Mouse (Mus musculus): ENCODE results near the gene Cep89. TPM values are rescaled to one million over a fixed set of nuclear protein-coding genes. Genes with fewer than 3 reads are reported as not detected.

Gene Cep89
- total RNA-seq, 2 experiments from 2014 or later: 16.0 to 18.4 TPM

- intact Hi-C loops (cut with DNase I): no loop called here
Measured at GRCm38 (mm10) chr7:35470794-35471193, 74.0 kb downstream of the Cep89 start.

GRCm38 (mm10) chr7:35476457-35476856, 79.6 kb downstream of the Cep89 start:
- no peak for DNase-seq
- intact Hi-C loops (cut with DNase I): no loop called here

More at GRCm38 (mm10) chr7:35470794-35471193, 74.0 kb downstream of the Cep89 start:
- no peak for DNase-seq

- intact Hi-C loops (cut with DNase I): no loop called here
- peak; percentile 30 to 43 for DNase-seq
Measured at GRCm38 (mm10) chr7:35485126-35485525, 88.3 kb downstream of the Cep89 start.

GRCm38 (mm10) chr7:35486553-35486952, 89.7 kb downstream of the Cep89 start:
- no peak for DNase-seq
- intact Hi-C loops (cut with DNase I): no loop called here

Other genes with a start within 250 kb of the Cep89 start
- 1 to 10 TPM in 1 of 2 experiments, under 1 TPM in 1; 0.60 to 1.1 TPM for gene Slc7a10, start 210.7 kb upstream of the Cep89 start, total RNA-seq (2021)
- 10 to 100 TPM in 1 of 2 experiments, 1 to 10 TPM in 1; 8.7 to 10.1 TPM for gene Lrp3, start 181.5 kb upstream of the Cep89 start, total RNA-seq (2021)
- gene Gpatch1, start 78.6 kb upstream of the Cep89 start, total RNA-seq (2021): 10 to 100 TPM in 1 of 2 experiments, 1 to 10 TPM in 1; 9.2 to 12.1 TPM
- 1 to 10 TPM; 3.5 to 5.6 TPM for gene Rhpn2, start 62.9 kb upstream of the Cep89 start, total RNA-seq (2021)
- gene Faap24, start 199 bp upstream of the Cep89 start, total RNA-seq (2021): 1 to 10 TPM; 3.8 to 4.6 TPM
- gene Slc7a9, start 51.8 kb downstream of the Cep89 start, total RNA-seq (2021): not detected
- 1 to 10 TPM in 1 of 2 experiments, under 1 TPM in 1; 0.60 to 1.3 TPM for gene Tdrd12, start 140.7 kb downstream of the Cep89 start, total RNA-seq (2021)
- 10 to 100 TPM; 74.6 to 83.4 TPM for gene Nudt19, start 159.3 kb downstream of the Cep89 start, total RNA-seq (2021)
- gene Rgs9bp, start 188.5 kb downstream of the Cep89 start, total RNA-seq (2021): under 1 TPM; 0.10 to 0.12 TPM
- 10 to 100 TPM; 15.6 to 16.4 TPM for gene Ankrd27, start 189.2 kb downstream of the Cep89 start, total RNA-seq (2021)

Measured in heart, postnatal 10 days (tissue).